Mouse (Mus musculus): Measurements from ENCODE around the gene Trio. TPM values are rescaled to one million over a fixed set of nuclear protein-coding genes. Genes with fewer than 3 reads are reported as not detected.

Trio gene
- polyA plus RNA-seq, 1 experiment from 2014 or later: 28.9 TPM

- H3K9ac ChIP-seq: 0 out of 2 replicates have a peak overlapping the region, but pooled peaks have one; percentile 35
- H3K27ac ChIP-seq (ENCODE audit: low read depth): 0 out of 2 replicates have a peak overlapping the region, but pooled peaks have one; percentile 19
- DNase-seq (peak; percentile 83), ATAC-seq (ENCODE audit: insufficient read depth) (peak; percentile 92)
- H3K27me3 ChIP-seq (ENCODE audit: insufficient read depth, low read length): no peaks in the 10 kb centered on the region
- no peaks in the 10 kb centered on the region for H3K36me3 ChIP-seq (ENCODE audit: insufficient read depth)
- WGBS: 12% methylated on average over 20 of the region's 20 CpGs
- peak; percentile 30; the same call in 1 of the 2 replicates for TF ChIP-seq CTCF (IDR thresholded peaks at IDR 0.05; ENCODE audit: low read depth)
- H3K4me3 ChIP-seq (ENCODE audit: low read depth, low read length): peak overlapping the region; percentile 24
- H3K4me2 ChIP-seq: peak overlapping the region; percentile 59
- no peaks in the 10 kb centered on the region for H3K9me3 ChIP-seq (ENCODE audit: low read depth, low read length)
- peaks cover 19% of the 10 kb centered on the region for H3K4me1 ChIP-seq (ENCODE audit: insufficient read depth)
Observed at GRCm38 (mm10) chr15:27937003-27937860, 88.4 kb downstream of the Trio start.

- Histone ChIP-seq H3K9me3 (ENCODE audit: low read depth, low read length) (no peaks in the 10 kb centered on the region), H3K4me3 (ENCODE audit: low read depth, low read length) (no peak overlapping the region), H3K9ac (no peak overlapping the region), H3K4me1 (ENCODE audit: insufficient read depth) (peaks cover 19% of the 10 kb centered on the region), H3K4me2 (no peak overlapping the region), H3K36me3 (ENCODE audit: insufficient read depth) (no peaks in the 10 kb centered on the region), H3K27me3 (ENCODE audit: insufficient read depth, low read length) (no peaks in the 10 kb centered on the region), H3K27ac (ENCODE audit: low read depth) (no peak overlapping the region)
- DNase-seq (peak; percentile 69), ATAC-seq (ENCODE audit: insufficient read depth) (0 out of 2 replicates have a peak, but pooled peaks have one; percentile 9)
- 59% methylated on average over 12 of the region's 12 CpGs for WGBS
- no peak for TF ChIP-seq CTCF (IDR thresholded peaks at IDR 0.05; ENCODE audit: low read depth)
Observed at GRCm38 (mm10) chr15:27935772-27936746, 89.6 kb downstream of the Trio start.

- ATAC-seq (ENCODE audit: insufficient read depth) (no peak), DNase-seq (no peak)
- H3K4me2 ChIP-seq: no peak overlapping the region
- H3K4me3 ChIP-seq (ENCODE audit: low read depth, low read length): no peak overlapping the region
- H3K27me3 ChIP-seq (ENCODE audit: insufficient read depth, low read length): no peaks in the 10 kb centered on the region
- no peaks in the 10 kb centered on the region for H3K9me3 ChIP-seq (ENCODE audit: low read depth, low read length)
- H3K4me1 ChIP-seq (ENCODE audit: insufficient read depth): peaks cover 19% of the 10 kb centered on the region
- TF ChIP-seq CTCF (IDR thresholded peaks at IDR 0.05; ENCODE audit: low read depth): no peak
- no peaks in the 10 kb centered on the region for H3K36me3 ChIP-seq (ENCODE audit: insufficient read depth)
- 96% methylated on average over 1 of the region's 1 CpGs for WGBS
- no peak overlapping the region for H3K9ac ChIP-seq
- H3K27ac ChIP-seq (ENCODE audit: low read depth): no peak overlapping the region
Observed at GRCm38 (mm10) chr15:27933270-27933669, 92.4 kb downstream of the Trio start.

DNA sequence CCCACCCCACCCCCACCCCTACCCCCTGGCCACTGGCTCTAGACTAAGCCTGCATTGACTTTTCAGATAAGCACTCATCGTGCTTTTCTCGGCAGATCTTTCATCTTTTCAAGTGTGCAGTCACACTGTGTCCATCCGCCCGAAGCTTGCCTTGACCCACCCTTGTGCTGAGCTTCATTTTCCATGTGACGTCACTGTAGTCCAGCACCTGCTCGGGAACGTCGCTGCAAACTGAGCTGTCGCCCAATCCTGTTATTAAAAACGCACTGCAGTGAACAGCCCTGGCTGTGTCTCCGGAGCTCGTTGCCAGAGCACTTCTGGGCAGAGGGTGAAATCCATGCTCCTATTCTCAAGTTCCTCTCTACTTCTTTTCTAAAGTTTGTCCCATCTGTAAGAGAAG is 93.8 kb downstream of the Trio start:
- TF ChIP-seq CTCF (IDR thresholded peaks at IDR 0.05; ENCODE audit: low read depth): no peak
- no peak overlapping the region for H3K9ac ChIP-seq

DNA sequence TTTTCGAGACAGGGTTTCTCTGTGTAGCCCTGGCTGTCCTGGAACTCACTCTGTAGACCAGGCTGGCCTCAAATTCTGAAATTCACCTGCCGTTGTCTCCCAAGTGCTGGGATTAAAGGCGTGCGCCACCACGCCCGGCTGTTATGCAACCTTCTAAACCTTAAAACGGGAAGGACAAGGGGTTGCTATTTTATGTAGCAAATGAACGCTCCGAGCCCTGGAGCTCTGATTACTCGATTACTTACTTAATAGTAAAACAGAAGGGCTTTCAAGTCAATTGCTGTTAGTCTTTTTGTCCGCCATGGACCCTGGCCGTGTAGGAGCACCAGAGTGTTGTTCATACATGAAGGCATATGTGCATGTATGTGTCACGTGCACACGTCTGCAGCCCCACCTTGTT is 94.2 kb downstream of the Trio start:
- no peak overlapping the region for H3K27ac ChIP-seq (ENCODE audit: low read depth)
- no peak for TF ChIP-seq CTCF (IDR thresholded peaks at IDR 0.05; ENCODE audit: low read depth)
- no peaks in the 10 kb centered on the region for H3K27me3 ChIP-seq (ENCODE audit: insufficient read depth, low read length)
- no peak overlapping the region for H3K4me3 ChIP-seq (ENCODE audit: low read depth, low read length)
- no peak overlapping the region for H3K9ac ChIP-seq
- H3K36me3 ChIP-seq (ENCODE audit: insufficient read depth): no peaks in the 10 kb centered on the region
- 90% methylated on average over 14 of the region's 14 CpGs for WGBS
- H3K4me1 ChIP-seq (ENCODE audit: insufficient read depth): peaks cover 4% of the 10 kb centered on the region
- H3K9me3 ChIP-seq (ENCODE audit: low read depth, low read length): no peaks in the 10 kb centered on the region
- ATAC-seq (ENCODE audit: insufficient read depth) (no peak), DNase-seq (no peak)
- H3K4me2 ChIP-seq: no peak overlapping the region

More for the DNA sequence above, 93.8 kb downstream of the Trio start:
- no peak overlapping the region for H3K4me2 ChIP-seq
- no peak overlapping the region for H3K4me3 ChIP-seq (ENCODE audit: low read depth, low read length)
- DNase-seq (no peak), ATAC-seq (ENCODE audit: insufficient read depth) (no peak)
- no peaks in the 10 kb centered on the region for H3K9me3 ChIP-seq (ENCODE audit: low read depth, low read length)
- peaks cover 7% of the 10 kb centered on the region for H3K4me1 ChIP-seq (ENCODE audit: insufficient read depth)
- H3K36me3 ChIP-seq (ENCODE audit: insufficient read depth): no peaks in the 10 kb centered on the region
- 62% methylated on average over 12 of the region's 12 CpGs for WGBS
- no peak overlapping the region for H3K27ac ChIP-seq (ENCODE audit: low read depth)
- no peaks in the 10 kb centered on the region for H3K27me3 ChIP-seq (ENCODE audit: insufficient read depth, low read length)

DNA sequence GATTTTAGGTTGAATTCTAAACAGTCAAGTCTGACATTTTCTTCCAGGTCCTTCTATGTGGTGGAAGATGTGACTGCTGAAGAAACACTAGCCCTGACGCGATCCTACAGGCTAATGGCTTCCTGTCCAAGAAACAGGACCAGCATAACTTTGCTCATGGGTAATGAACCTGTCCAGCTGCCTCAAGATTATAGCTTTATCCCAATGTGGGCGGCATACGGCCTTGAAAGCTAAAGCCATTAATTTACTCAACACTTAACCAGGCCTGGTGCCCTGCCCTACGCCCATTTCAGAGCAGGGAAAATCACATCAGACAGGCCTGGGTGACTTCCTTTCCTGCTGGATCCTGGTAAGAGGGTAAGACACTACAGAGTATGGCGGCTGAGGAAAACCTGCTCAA is 98.0 kb downstream of the Trio start:
- WGBS: 86% methylated on average over 6 of the region's 6 CpGs
- no peaks in the 10 kb centered on the region for H3K9me3 ChIP-seq (ENCODE audit: low read depth, low read length)
- ATAC-seq (ENCODE audit: insufficient read depth): no peak

More for the DNA sequence above, 98.0 kb downstream of the Trio start:
- no peak overlapping the region for H3K27ac ChIP-seq (ENCODE audit: low read depth)
- no peak overlapping the region for H3K4me2 ChIP-seq
- DNase-seq: no peak
- no peak overlapping the region for H3K9ac ChIP-seq
- no peaks in the 10 kb centered on the region for H3K36me3 ChIP-seq (ENCODE audit: insufficient read depth)
- H3K27me3 ChIP-seq (ENCODE audit: insufficient read depth, low read length): no peaks in the 10 kb centered on the region
- TF ChIP-seq CTCF (IDR thresholded peaks at IDR 0.05; ENCODE audit: low read depth): no peak
- H3K4me1 ChIP-seq (ENCODE audit: insufficient read depth): peaks cover 17% of the 10 kb centered on the region
- no peak overlapping the region for H3K4me3 ChIP-seq (ENCODE audit: low read depth, low read length)
